Mouse (Mus musculus): ENCODE measurements around the gene Tacr1. TPM values are rescaled to one million over a fixed set of nuclear protein-coding genes. Genes with fewer than 3 reads are reported as not detected.

The Tacr1 gene
- polyA plus RNA-seq, 1 experiment from 2014 or later: not detected

DNA sequence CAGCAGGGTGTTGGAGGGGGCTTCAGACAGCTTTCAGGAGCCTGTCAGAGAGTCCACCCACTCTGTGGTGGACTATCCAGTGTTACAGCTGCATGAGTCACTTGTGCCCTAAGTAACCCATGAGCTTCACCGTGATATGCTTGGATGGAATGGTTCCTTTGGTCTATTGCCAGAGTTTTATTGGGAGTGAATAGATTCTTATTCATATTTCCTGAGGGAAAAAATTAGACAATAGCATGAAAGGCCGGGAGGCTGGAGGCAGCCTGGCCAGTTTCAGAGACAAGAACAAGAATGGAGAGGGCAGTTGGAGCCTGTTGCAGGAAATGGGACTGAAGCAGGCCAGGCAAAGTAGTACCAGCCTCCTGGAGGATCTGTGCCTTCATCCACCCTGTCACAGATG is 126.5 kb downstream of the Tacr1 start:
- no peaks in the 10 kb centered on the region for H3K27me3 ChIP-seq
- H3K9ac ChIP-seq: no peak overlapping the region
- H3K9me3 ChIP-seq (replicated peaks): no peaks in the 10 kb centered on the region
- no peak for ATAC-seq (ENCODE audit: insufficient read depth)
- H3K36me3 ChIP-seq (replicated peaks): no peaks in the 10 kb centered on the region
- H3K27ac ChIP-seq (replicated peaks): no peak overlapping the region
- H3K4me3 ChIP-seq (replicated peaks): no peak overlapping the region
- 57% methylated on average over 2 of the region's 2 CpGs for WGBS (ENCODE audit: insufficient replicate concordance)
- no peak overlapping the region for H3K4me2 ChIP-seq
- H3K4me1 ChIP-seq (replicated peaks): no peaks in the 10 kb centered on the region

DNA sequence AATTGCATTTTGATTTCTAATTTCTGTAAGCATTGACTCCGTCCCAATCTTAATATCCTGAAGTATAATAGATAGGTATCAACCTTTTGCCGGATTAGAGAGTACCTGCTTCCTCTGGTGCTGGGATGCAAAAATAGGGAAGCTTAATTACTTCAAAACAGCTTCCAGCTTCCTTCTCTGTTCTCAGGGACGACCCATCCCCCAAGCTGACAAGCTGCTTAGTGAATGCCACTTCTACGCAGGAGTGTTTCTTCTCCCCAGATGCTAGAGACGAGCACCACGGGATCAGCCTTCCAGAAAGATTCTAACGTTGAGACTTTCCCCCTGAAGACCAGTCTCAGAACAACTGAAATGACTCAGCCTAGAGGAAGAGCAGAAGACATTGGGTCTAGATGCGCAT is 134.5 kb downstream of the Tacr1 start:
- Histone ChIP-seq H3K9me3 (replicated peaks) (no peaks in the 10 kb centered on the region), H3K4me2 (no peak overlapping the region), H3K4me3 (replicated peaks) (no peak overlapping the region), H3K27me3 (no peaks in the 10 kb centered on the region), H3K4me1 (replicated peaks) (no peaks in the 10 kb centered on the region), H3K27ac (replicated peaks) (no peak overlapping the region), H3K9ac (no peak overlapping the region), H3K36me3 (replicated peaks) (no peaks in the 10 kb centered on the region)
- 39% methylated on average over 8 of the region's 8 CpGs for WGBS (ENCODE audit: insufficient replicate concordance)
- no peak for ATAC-seq (ENCODE audit: insufficient read depth)

DNA sequence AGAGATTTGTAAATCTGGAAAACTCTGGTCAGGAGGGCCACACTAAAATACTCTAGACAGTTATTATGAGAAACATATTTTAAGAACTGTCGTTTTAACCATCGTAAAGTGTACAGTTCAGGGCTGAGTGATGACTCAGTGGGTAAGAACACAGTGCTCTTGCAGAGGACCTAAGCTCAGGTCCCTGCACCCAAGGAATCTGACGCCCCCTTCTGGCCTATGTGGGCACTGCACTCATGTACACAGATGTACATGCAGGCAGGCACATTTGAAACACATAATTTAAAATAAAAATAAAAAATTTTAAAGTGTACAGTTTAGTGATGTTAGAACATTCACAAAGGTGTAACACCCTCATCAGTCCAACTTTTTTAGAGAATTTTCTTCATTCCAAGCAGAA is 147.1 kb downstream of the Tacr1 start:
- Histone ChIP-seq H3K9me3 (replicated peaks) (0 out of 2 replicates have a peak, but pooled peaks cover 4% of the 10 kb centered on the region), H3K36me3 (replicated peaks) (no peaks in the 10 kb centered on the region), H3K4me3 (replicated peaks) (no peak overlapping the region), H3K27me3 (no peaks in the 10 kb centered on the region), H3K9ac (no peak overlapping the region), H3K27ac (replicated peaks) (no peak overlapping the region), H3K4me1 (replicated peaks) (no peaks in the 10 kb centered on the region), H3K4me2 (no peak overlapping the region)
- 52% methylated on average over 3 of the region's 3 CpGs for WGBS (ENCODE audit: insufficient replicate concordance)
- ATAC-seq (ENCODE audit: insufficient read depth): no peak

DNA sequence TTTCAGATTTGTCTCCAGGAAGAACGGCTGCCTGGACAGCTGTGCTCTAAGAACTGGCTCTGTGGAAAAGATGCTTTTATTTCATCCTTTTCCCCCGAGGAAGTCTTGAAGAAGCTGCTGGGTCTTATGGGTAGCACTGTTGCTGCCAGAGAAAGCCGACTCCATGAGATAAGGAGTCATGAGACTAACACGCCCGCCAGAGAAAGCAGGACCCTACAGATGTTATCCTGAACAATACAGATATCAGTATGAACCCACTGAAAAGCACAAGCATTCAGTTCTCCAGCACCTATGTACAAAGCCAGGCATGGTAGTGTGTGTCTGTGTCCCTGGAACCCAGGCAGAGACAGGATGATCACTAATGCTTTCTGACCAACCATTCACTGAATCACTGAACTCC is 173.3 kb downstream of the Tacr1 start:
- H3K36me3 ChIP-seq (replicated peaks): no peaks in the 10 kb centered on the region
- 50% methylated on average over 5 of the region's 5 CpGs for WGBS (ENCODE audit: insufficient replicate concordance)
- no peak overlapping the region for H3K9ac ChIP-seq
- H3K27me3 ChIP-seq: no peaks in the 10 kb centered on the region
- ATAC-seq (ENCODE audit: insufficient read depth): no peak
- H3K4me2 ChIP-seq: no peak overlapping the region
- no peak overlapping the region for H3K4me3 ChIP-seq (replicated peaks)
- H3K9me3 ChIP-seq (replicated peaks): no peaks in the 10 kb centered on the region
- H3K4me1 ChIP-seq (replicated peaks): no peaks in the 10 kb centered on the region
- H3K27ac ChIP-seq (replicated peaks): no peak overlapping the region

- Histone ChIP-seq H3K27me3 (no peaks in the 10 kb centered on the region), H3K36me3 (replicated peaks) (no peaks in the 10 kb centered on the region), H3K9me3 (replicated peaks) (no peaks in the 10 kb centered on the region), H3K9ac (no peak overlapping the region), H3K4me3 (replicated peaks) (no peak overlapping the region), H3K27ac (replicated peaks) (no peak overlapping the region), H3K4me1 (replicated peaks) (no peaks in the 10 kb centered on the region), H3K4me2 (no peak overlapping the region)
- WGBS (ENCODE audit: insufficient replicate concordance): 44% methylated on average over 6 of the region's 6 CpGs
- ATAC-seq (ENCODE audit: insufficient read depth): no peak
These were observed 183.3 kb downstream of the Tacr1 start for GRCm38 (mm10) chr6:82585396-82585795.

DNA sequence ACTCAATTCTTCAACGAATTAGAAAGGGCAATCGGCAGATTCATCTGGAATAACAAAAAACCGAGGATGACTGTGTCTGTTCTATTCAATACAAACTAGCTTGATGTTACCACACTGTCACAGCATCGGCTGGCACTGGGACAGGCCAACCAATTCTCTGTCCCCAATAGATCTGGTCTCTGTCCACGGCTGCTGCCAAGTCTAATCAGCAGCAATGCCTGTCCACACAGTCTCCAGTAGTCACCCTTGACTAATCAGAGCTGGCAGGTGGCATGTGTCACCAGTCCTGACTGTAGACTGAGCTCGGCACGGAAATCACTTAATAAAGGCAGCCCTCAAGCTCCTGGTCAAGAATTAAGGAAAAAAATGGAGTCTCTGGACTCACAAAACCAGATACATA is 187.3 kb downstream of the Tacr1 start:
- Histone ChIP-seq H3K9me3 (replicated peaks) (no peaks in the 10 kb centered on the region), H3K4me3 (replicated peaks) (no peak overlapping the region), H3K9ac (no peak overlapping the region), H3K4me1 (replicated peaks) (no peaks in the 10 kb centered on the region), H3K4me2 (no peak overlapping the region), H3K36me3 (replicated peaks) (no peaks in the 10 kb centered on the region), H3K27me3 (no peaks in the 10 kb centered on the region), H3K27ac (replicated peaks) (no peak overlapping the region)
- ATAC-seq (ENCODE audit: insufficient read depth): no peak
- 67% methylated on average over 7 of the region's 7 CpGs for WGBS (ENCODE audit: insufficient replicate concordance)

GRCm38 (mm10) chr6:82595461-82596090 is 193.4 kb downstream of the Tacr1 start:
- no peak for ATAC-seq (ENCODE audit: insufficient read depth)
- Histone ChIP-seq H3K27ac (replicated peaks) (no peak overlapping the region), H3K9ac (no peak overlapping the region)

DNA sequence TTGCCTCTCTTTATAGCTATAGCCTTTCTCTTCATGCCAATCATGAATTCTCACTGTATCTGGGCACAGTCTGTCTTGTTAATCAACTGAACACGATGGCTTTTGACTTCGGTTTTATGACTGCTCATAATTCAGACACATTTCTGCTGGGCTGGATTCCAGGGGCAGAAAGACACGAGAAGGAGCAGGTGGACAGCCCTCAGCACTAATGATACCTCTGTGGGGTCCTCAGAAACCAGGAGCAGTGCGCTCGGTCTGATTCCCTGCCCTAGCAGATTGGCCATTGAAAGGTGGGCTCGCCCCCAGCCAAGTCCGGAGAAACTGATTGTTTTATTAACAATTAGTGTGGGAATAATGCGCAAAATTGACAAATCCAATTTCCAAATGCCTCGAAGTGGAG is 201.1 kb downstream of the Tacr1 start:
- no peaks in the 10 kb centered on the region for H3K36me3 ChIP-seq (replicated peaks)
- 66% methylated on average over 9 of the region's 9 CpGs for WGBS (ENCODE audit: insufficient replicate concordance)

More at GRCm38 (mm10) chr6:82595461-82596090, 193.4 kb downstream of the Tacr1 start:
- Histone ChIP-seq H3K4me2 (no peak overlapping the region), H3K9me3 (replicated peaks) (no peaks in the 10 kb centered on the region), H3K4me1 (replicated peaks) (no peaks in the 10 kb centered on the region), H3K4me3 (replicated peaks) (no peak overlapping the region), H3K36me3 (replicated peaks) (no peaks in the 10 kb centered on the region), H3K27me3 (no peaks in the 10 kb centered on the region)
- 65% methylated on average over 8 of the region's 8 CpGs for WGBS (ENCODE audit: insufficient replicate concordance)

GRCm38 (mm10) chr6:82603665-82604064 is 201.5 kb downstream of the Tacr1 start:
- Histone ChIP-seq H3K9me3 (replicated peaks) (no peaks in the 10 kb centered on the region), H3K4me2 (no peak overlapping the region), H3K27ac (replicated peaks) (no peak overlapping the region), H3K27me3 (no peaks in the 10 kb centered on the region), H3K4me1 (replicated peaks) (no peaks in the 10 kb centered on the region), H3K4me3 (replicated peaks) (no peak overlapping the region), H3K9ac (no peak overlapping the region), H3K36me3 (replicated peaks) (no peaks in the 10 kb centered on the region)
- 35% methylated on average over 2 of the region's 2 CpGs for WGBS (ENCODE audit: insufficient replicate concordance)
- no peak for ATAC-seq (ENCODE audit: insufficient read depth)

More for the DNA sequence above, 201.1 kb downstream of the Tacr1 start:
- Histone ChIP-seq H3K27me3 (no peaks in the 10 kb centered on the region), H3K27ac (replicated peaks) (no peak overlapping the region), H3K4me2 (no peak overlapping the region), H3K9ac (no peak overlapping the region), H3K9me3 (replicated peaks) (no peaks in the 10 kb centered on the region), H3K4me3 (replicated peaks) (no peak overlapping the region), H3K4me1 (replicated peaks) (no peaks in the 10 kb centered on the region)
- ATAC-seq (ENCODE audit: insufficient read depth): no peak

DNA sequence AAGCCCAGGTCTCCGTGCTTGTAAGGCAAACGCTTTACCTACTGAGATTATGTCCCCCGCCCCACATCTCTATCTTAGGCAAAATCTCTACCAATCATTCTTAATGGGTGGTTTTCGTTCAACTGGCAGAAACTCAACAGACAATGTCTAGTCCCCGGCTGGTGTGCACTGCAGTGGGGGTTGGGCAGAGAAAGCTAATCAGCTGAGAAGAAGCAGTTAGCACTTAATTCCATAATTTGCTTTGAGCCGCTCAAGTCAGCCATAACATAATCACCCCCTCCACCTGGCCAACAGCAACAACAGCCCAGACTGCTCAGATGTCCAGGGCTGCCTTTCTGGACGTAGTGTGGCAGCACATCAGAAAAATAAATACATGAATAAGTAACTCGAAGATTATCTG is 202.7 kb downstream of the Tacr1 start:
- H3K9me3 ChIP-seq (replicated peaks): no peaks in the 10 kb centered on the region
- 54% methylated on average over 8 of the region's 8 CpGs for WGBS (ENCODE audit: insufficient replicate concordance)
- H3K4me2 ChIP-seq: no peak overlapping the region
- no peak overlapping the region for H3K27ac ChIP-seq (replicated peaks)
- ATAC-seq (ENCODE audit: insufficient read depth): no peak
- H3K9ac ChIP-seq: no peak overlapping the region
- no peaks in the 10 kb centered on the region for H3K4me1 ChIP-seq (replicated peaks)
- no peaks in the 10 kb centered on the region for H3K27me3 ChIP-seq
- H3K36me3 ChIP-seq (replicated peaks): no peaks in the 10 kb centered on the region
- H3K4me3 ChIP-seq (replicated peaks): no peak overlapping the region

GRCm38 (mm10) chr6:82608756-82609155 is 206.6 kb downstream of the Tacr1 start:
- Histone ChIP-seq H3K4me1 (replicated peaks) (no peaks in the 10 kb centered on the region), H3K27ac (replicated peaks) (no peak overlapping the region), H3K36me3 (replicated peaks) (no peaks in the 10 kb centered on the region), H3K9ac (no peak overlapping the region), H3K27me3 (no peaks in the 10 kb centered on the region), H3K4me2 (no peak overlapping the region), H3K9me3 (replicated peaks) (no peaks in the 10 kb centered on the region), H3K4me3 (replicated peaks) (no peak overlapping the region)
- WGBS (ENCODE audit: insufficient replicate concordance): 83% methylated on average over 4 of the region's 4 CpGs
- ATAC-seq (ENCODE audit: insufficient read depth): no peak

DNA sequence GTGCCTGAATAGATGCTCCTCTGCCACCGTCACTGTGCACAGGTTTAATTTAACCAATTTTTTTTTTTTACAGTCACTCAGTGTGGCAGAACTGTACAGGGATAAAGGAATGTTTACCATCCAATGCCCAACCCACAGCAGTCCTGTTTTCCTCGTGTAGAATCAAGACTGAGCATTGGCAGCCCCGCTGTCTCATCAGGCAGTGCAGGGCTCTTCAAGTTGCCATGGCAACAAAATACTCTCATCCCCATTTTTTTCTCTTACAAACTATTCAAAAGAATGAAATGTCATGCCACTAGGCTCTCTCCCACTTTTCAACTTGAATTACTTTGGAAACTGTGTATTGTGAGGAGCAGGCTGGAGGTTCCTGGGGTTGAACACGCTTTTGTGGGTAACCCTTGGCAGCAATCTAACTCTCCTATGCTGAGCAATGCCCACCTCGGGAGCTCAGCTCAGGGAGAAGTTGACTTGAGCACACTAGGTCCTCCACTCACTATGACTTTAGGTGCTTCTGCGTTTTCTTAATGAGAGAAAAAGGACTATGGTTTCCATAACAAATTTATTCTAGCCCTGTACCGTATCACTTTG is 207.3 kb downstream of the Tacr1 start:
- no peaks in the 10 kb centered on the region for H3K9me3 ChIP-seq (replicated peaks)
- no peak overlapping the region for H3K4me2 ChIP-seq
- H3K4me3 ChIP-seq (replicated peaks): no peak overlapping the region
- no peak for ATAC-seq (ENCODE audit: insufficient read depth)
- H3K9ac ChIP-seq: no peak overlapping the region
- WGBS (ENCODE audit: insufficient replicate concordance): 68% methylated on average over 7 of the region's 7 CpGs
- no peaks in the 10 kb centered on the region for H3K36me3 ChIP-seq (replicated peaks)
- no peaks in the 10 kb centered on the region for H3K4me1 ChIP-seq (replicated peaks)
- H3K27ac ChIP-seq (replicated peaks): no peak overlapping the region
- H3K27me3 ChIP-seq: no peaks in the 10 kb centered on the region

Data from liver, embryonic 15.5 days (tissue).